In the genomic region with DNA sequence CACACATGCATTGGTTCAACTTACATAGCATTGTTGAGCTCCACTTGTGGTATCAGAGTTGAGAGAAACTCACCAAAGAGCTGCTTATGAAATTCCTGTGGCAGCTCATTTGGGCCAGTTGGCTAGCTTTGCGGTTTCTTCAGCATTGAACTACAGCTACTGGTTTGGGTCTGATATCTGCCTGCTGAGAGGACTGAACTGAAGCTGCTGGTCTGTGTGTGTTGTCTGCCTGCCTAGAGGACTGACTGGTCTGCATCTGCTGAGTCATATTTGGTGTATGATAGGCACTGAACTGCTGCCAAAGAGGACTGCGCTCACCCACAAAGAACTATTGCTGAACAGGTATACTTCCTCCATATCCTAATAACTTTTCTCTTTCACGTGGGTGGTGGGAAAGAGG, we compare ENCODE assay signal across 28 mouse cellular contexts. TPM values are rescaled to one million over a fixed set of nuclear protein-coding genes. Genes with fewer than 3 reads are reported as not detected.
DNase-seq lines count a peak whose midpoint lies in the region; ATAC-seq lines count a peak whose summit lies in the region.
"Had no signal": no experiment of that assay in that cellular context is flagged by ENCODE, and none has a peak within 500 bp of the region (broad histone marks: within the 10 kb centered on the region; RNA-seq: fewer than 3 reads in every experiment).

No protein-coding gene starts in this region.

- peak; percentile 43 to 50; a peak in 2 of 4 replicates for ATAC-seq in hematopoietic stem cell, adult 5-6 weeks (replicated peaks in 1 of 2; ENCODE audit: insufficient read depth in 1 of 2, low FRiP score in 2 of 2, low TSS enrichment in 1 of 2, low read depth in 1 of 2, poor library complexity in 2 of 2, severe bottlenecking in 2 of 2)
- ATAC-seq in hindbrain, embryonic 11.5 days (ENCODE audit: low FRiP score): no peak
- ATAC-seq: intestine, embryonic 16.5 days; midbrain, embryonic 16.5 days had no signal

- no peaks in the 10 kb centered on the region for H3K4me1 ChIP-seq in hindbrain, embryonic 11.5 days (replicated peaks; ENCODE audit: control insufficient read depth, insufficient read depth, low read length)
- H3K4me1 ChIP-seq: embryonic facial prominence, embryonic 15.5 days; forebrain, embryonic 12.5 days; hindbrain, embryonic 15.5 days; limb, embryonic 15.5 days; liver, embryonic 15.5 days had no signal

- no peaks in the 10 kb centered on the region for H3K9me3 ChIP-seq in hindbrain, embryonic 11.5 days (ENCODE audit: control insufficient read depth, low read length)
- H3K9me3 ChIP-seq: embryonic facial prominence, embryonic 15.5 days; forebrain, embryonic 12.5 days; hindbrain, embryonic 15.5 days; limb, embryonic 15.5 days; liver, embryonic 15.5 days had no signal

- no peak overlapping the region for H3K4me2 ChIP-seq in hindbrain, embryonic 11.5 days (replicated peaks; ENCODE audit: low read depth, low read length)
- H3K4me2 ChIP-seq: embryonic facial prominence, embryonic 15.5 days; forebrain, embryonic 12.5 days; hindbrain, embryonic 15.5 days; limb, embryonic 15.5 days; liver, embryonic 15.5 days had no signal

- H3K4me3 ChIP-seq in hindbrain, embryonic 11.5 days (ENCODE audit: low read depth, low read length): no peak overlapping the region
- H3K4me3 ChIP-seq: embryonic facial prominence, embryonic 15.5 days; forebrain, embryonic 12.5 days; hindbrain, embryonic 15.5 days; limb, embryonic 15.5 days; liver, embryonic 15.5 days had no signal

- peak; percentile 60 for DNase-seq in adrenal gland, adult 2 months
- no peak for DNase-seq in adrenal gland, postnatal 25 days
- peak; percentile 82 for DNase-seq in 3T3-L1 (ENCODE audit: low read depth, low spot score)
- DNase-seq in adrenal gland, postnatal 10 days: peak; percentile 33
- no peak for DNase-seq in hindbrain, embryonic 11.5 days (ENCODE audit: low spot score)
- no peak for DNase-seq in embryo, embryonic 10 days (ENCODE audit: low spot score)
- no peak for DNase-seq in cerebellum, postnatal 36 days
- DNase-seq: cerebellum, adult 11 months; kidney, postnatal 36 days; right cerebral cortex, adult 18-20 months; thymus, postnatal 4 days had no signal

- H3K27ac ChIP-seq in hindbrain, embryonic 11.5 days (ENCODE audit: low read depth, low read length): no peak overlapping the region
- H3K27ac ChIP-seq: embryonic facial prominence, embryonic 15.5 days; forebrain, embryonic 12.5 days; hindbrain, embryonic 15.5 days; limb, embryonic 15.5 days; liver, embryonic 15.5 days had no signal

- H3K27me3 ChIP-seq in hindbrain, embryonic 11.5 days (ENCODE audit: control insufficient read depth, insufficient read depth, low read length): no peaks in the 10 kb centered on the region
- H3K27me3 ChIP-seq: embryonic facial prominence, embryonic 15.5 days; forebrain, embryonic 12.5 days; hindbrain, embryonic 15.5 days; limb, embryonic 15.5 days; liver, embryonic 15.5 days had no signal

- no peak overlapping the region for H3K9ac ChIP-seq in hindbrain, embryonic 11.5 days (ENCODE audit: low read depth, low read length)
- H3K9ac ChIP-seq: embryonic facial prominence, embryonic 15.5 days; forebrain, embryonic 12.5 days; hindbrain, embryonic 15.5 days; limb, embryonic 15.5 days; liver, embryonic 15.5 days had no signal

- WGBS in hindbrain, embryonic 11.5 days: 89% methylated on average over 3 of the region's 3 CpGs

- no peaks in the 10 kb centered on the region for H3K36me3 ChIP-seq in hindbrain, embryonic 11.5 days (ENCODE audit: control insufficient read depth, insufficient read depth, low read length)
- H3K36me3 ChIP-seq: embryonic facial prominence, embryonic 15.5 days; forebrain, embryonic 12.5 days; hindbrain, embryonic 15.5 days; limb, embryonic 15.5 days; liver, embryonic 15.5 days had no signal

RNA-seq across cellular contexts. Expression of a gene that starts 5.6 kb away (rescaled TPM):
- total RNA-seq in adrenal gland, adult 2 months (2021): not detected
- not detected in 2 replicates for polyA plus RNA-seq in adrenal gland, adult 2 months (2012; rRNA removed)
- not detected in 2 replicates for total RNA-seq in adrenal gland, postnatal 25 days (2021)
- total RNA-seq in adrenal gland, postnatal 10 days (2021): not detected
- not detected in 2 replicates for total RNA-seq in hematopoietic stem cell, adult 5-6 weeks (2017)
- polyA plus RNA-seq in hindbrain, embryonic 11.5 days (2014; fragmentation: Nextera tagmentation; extraction: Ambion mirVana): not detected in 2 replicates
- total RNA-seq: gastrocnemius, adult 8-10 months; left cerebral cortex, adult 18-20 months; left cerebral cortex, postnatal 36 days; megakaryocyte, adult 5-6 weeks had no signal
- polyA plus RNA-seq: forebrain, embryonic 12.5 days; frontal cortex, adult 2 months; heart, postnatal 0 days; hindbrain, embryonic 15.5 days; intestine, embryonic 16.5 days; kidney, embryonic 14.5 days; limb, embryonic 15.5 days; liver, embryonic 15.5 days; lung, embryonic 16.5 days; midbrain, embryonic 16.5 days; small intestine, adult 2 months had no signal

RNA-seq across cellular contexts. Expression of a gene that starts 36.8 kb away (rescaled TPM):
- not detected for total RNA-seq in adrenal gland, adult 2 months (2021)
- not detected in 2 replicates for polyA plus RNA-seq in adrenal gland, adult 2 months (2012; rRNA removed)
- total RNA-seq in adrenal gland, postnatal 25 days (2021): not detected in 2 replicates
- not detected for total RNA-seq in adrenal gland, postnatal 10 days (2021)
- not detected in 2 replicates for total RNA-seq in hematopoietic stem cell, adult 5-6 weeks (2017)
- not detected in 2 replicates for polyA plus RNA-seq in hindbrain, embryonic 11.5 days (2014; fragmentation: Nextera tagmentation; extraction: Ambion mirVana)
- total RNA-seq: gastrocnemius, adult 8-10 months; left cerebral cortex, adult 18-20 months; left cerebral cortex, postnatal 36 days; megakaryocyte, adult 5-6 weeks had no signal
- polyA plus RNA-seq: forebrain, embryonic 12.5 days; frontal cortex, adult 2 months; heart, postnatal 0 days; hindbrain, embryonic 15.5 days; intestine, embryonic 16.5 days; kidney, embryonic 14.5 days; limb, embryonic 15.5 days; liver, embryonic 15.5 days; lung, embryonic 16.5 days; midbrain, embryonic 16.5 days; small intestine, adult 2 months had no signal

RNA-seq across cellular contexts. Expression of a gene that starts 45.6 kb away (rescaled TPM):
- total RNA-seq in adrenal gland, adult 2 months (2021): 1 to 10 TPM in 1 of 2 experiments, not detected in 1; 1.0 TPM
- polyA plus RNA-seq in adrenal gland, adult 2 months (2012; rRNA removed): 0.27 and 0.99 TPM in 2 replicates
- 1.5 TPM in 2 replicates for total RNA-seq in adrenal gland, postnatal 25 days (2021)
- total RNA-seq in adrenal gland, postnatal 10 days (2021): not detected
- not detected in 2 replicates for total RNA-seq in hematopoietic stem cell, adult 5-6 weeks (2017)
- polyA plus RNA-seq in hindbrain, embryonic 11.5 days (2014; fragmentation: Nextera tagmentation; extraction: Ambion mirVana): 0.11 TPM in 1 of 2 replicates, not detected in the other
- total RNA-seq: gastrocnemius, adult 8-10 months; left cerebral cortex, adult 18-20 months; megakaryocyte, adult 5-6 weeks had no signal
- polyA plus RNA-seq: forebrain, embryonic 12.5 days; heart, postnatal 0 days; hindbrain, embryonic 15.5 days; intestine, embryonic 16.5 days; kidney, embryonic 14.5 days; limb, embryonic 15.5 days; liver, embryonic 15.5 days; lung, embryonic 16.5 days; midbrain, embryonic 16.5 days; small intestine, adult 2 months had no signal

Comparison
In these comparisons a context has a peak if more than half of its experiments do, and no peak if none do; other contexts are left out.
1. DNase-seq: peak in adrenal gland, adult 2 months (single experiment), 3T3-L1 (single experiment) and adrenal gland, postnatal 10 days (single experiment); none in adrenal gland, postnatal 25 days (single experiment), hindbrain, embryonic 11.5 days (single experiment), embryo, embryonic 10 days (single experiment) and cerebellum, postnatal 36 days (0 of 2).